Mouse (Mus musculus) hindbrain, postnatal 0 days (tissue): Measurements from ENCODE around the gene Rab31. TPM values are rescaled to one million over a fixed set of nuclear protein-coding genes. Genes with fewer than 3 reads are reported as not detected.
A peak's percentile ranks its signal among the peaks of the same experiment; 100 is the strongest.

Experiments
- ATAC-seq: fragments of 200-750 bp; cut with Nextera tagmentation; 2 replicates; pipeline ENCODE4 v1.8.0; 2017; ENCODE audit warnings: mild to moderate bottlenecking, moderate TSS enrichment, moderate library complexity
- DNase-seq: peaks from one replicate; pipeline ENCODE4 v3.0.0-alpha.2; 2015; ENCODE audit warnings: low spot score
- H3K27ac ChIP-seq: fragments of 300-500 bp; sonication (generic); 2 replicates; pipeline ENCODE4 v1.5.1; 2014; ENCODE audit warnings: mild to moderate bottlenecking
- H3K27me3 ChIP-seq: fragments of 300-500 bp; sonication (generic); 2 replicates; pipeline ENCODE4 v1.6.1; 2014; ENCODE audit warnings: low read length, mixed read lengths; ENCODE audit not compliant: insufficient read depth
- H3K36me3 ChIP-seq: fragments of 300-500 bp; sonication (generic); 2 replicates; pipeline ENCODE4 v1.6.1; 2014; ENCODE audit warnings: low read length, mixed read lengths; ENCODE audit not compliant: insufficient read depth
- H3K4me1 ChIP-seq: fragments of 300-500 bp; sonication (generic); 2 replicates; pipeline ENCODE4 v1.6.1; 2014; ENCODE audit warnings: antibody characterized with exemption, low read length, mixed read lengths; ENCODE audit not compliant: insufficient read depth
- H3K4me2 ChIP-seq: fragments of 300-500 bp; sonication (generic); 2 replicates; pipeline ENCODE4 v1.6.1; 2014; ENCODE audit warnings: low read depth, mild to moderate bottlenecking, low read length, moderate library complexity, mixed read lengths
- H3K4me3 ChIP-seq: fragments of 300-500 bp; sonication (generic); 2 replicates; pipeline ENCODE4 v1.5.1; 2014; ENCODE audit warnings: low read length
- H3K9ac ChIP-seq: fragments of 300-500 bp; sonication (generic); replicated peaks from 2 replicates; pipeline ENCODE4 v1.6.1; 2014; ENCODE audit warnings: mild to moderate bottlenecking, low read length, moderate library complexity, mixed read lengths
- H3K9me3 ChIP-seq: fragments of 300-500 bp; sonication (generic); 2 replicates; pipeline ENCODE4 v1.6.1; 2016; ENCODE audit warnings: low read length, mixed read lengths
- CTCF ChIP-seq: IDR thresholded peaks from 2 replicates; pipeline ENCODE4 v1.5.1; 2016; ENCODE audit warnings: antibody characterized with exemption, control low read depth, low read depth
- WGBS: fragments of 180-500 bp; shearing (Covaris S2); extraction: QIAGEN DNeasy Blood & Tissue Kit; methylation state at CpG from one replicate; pipeline ENCODE4 v1.1.7; 2014; 5-methylcytosine and 5-hydroxymethylcytosine counted together
- polyA plus RNA-seq: library from polyadenylated mRNA; unstranded; fragments of >200 nt; fragmentation: Nextera tagmentation; extraction: Ambion mirVana; gene quantifications from 2 replicates; pipeline ENCODE4 v1.2.1, GENCODE M21; 2015
- total RNA-seq: library from RNA; depleted of rRNA; stranded (reverse); fragments of >200 nt; gene quantifications from 2 replicates; pipeline ENCODE4 v1.2.3, GENCODE M21; 2014

Gene Rab31
- total and polyA plus RNA-seq, 2 experiments from 2014 or later = 67.2 to 88.1 TPM

GRCm38 (mm10) chr17:65783182-65784161 is 10.9 kb upstream of the Rab31 start:
- DNase-seq = peak; percentile 93
- peak; percentile 72 for ATAC-seq
- no peaks in the 10 kb centered on the region for H3K9me3 ChIP-seq
- peak overlapping the region; percentile 97 for H3K9ac ChIP-seq
- WGBS = 1% methylated on average over 68 of the region's 135 CpGs
- H3K27me3 ChIP-seq = no peaks in the 10 kb centered on the region
- H3K4me3 ChIP-seq = peak overlapping the region; percentile 77
- H3K4me1 ChIP-seq = peaks cover 9% of the 10 kb centered on the region; the same call in 1 of the 2 replicates
- peak overlapping the region; percentile 73 for H3K4me2 ChIP-seq
- no peak for TF ChIP-seq CTCF
- no peaks in the 10 kb centered on the region for H3K36me3 ChIP-seq
- H3K27ac ChIP-seq = peak overlapping the region; percentile 99

GRCm38 (mm10) chr17:65782551-65783141 is 10.1 kb upstream of the Rab31 start, which contains the start of gene Ppp4r1:
Gene Ppp4r1, plus strand, starts transcription at chr17:65782573.
- Histone ChIP-seq H3K27me3 (no peaks in the 10 kb centered on the region), H3K4me1 (peaks cover 9% of the 10 kb centered on the region; the same call in 1 of the 2 replicates), H3K36me3 (no peaks in the 10 kb centered on the region), H3K9me3 (no peaks in the 10 kb centered on the region), H3K4me3 (peak within 1 kb of the TSS; percentile 77), H3K27ac (peak within 1 kb of the TSS; percentile 99), H3K9ac (peak within 1 kb of the TSS; percentile 97), H3K4me2 (peak within 1 kb of the TSS; percentile 73)
- under 1% methylated on average over 53 of the region's 81 CpGs for WGBS
- ATAC-seq = peak; percentile 91
- peak; percentile 90 for DNase-seq
- TF ChIP-seq CTCF = peak; percentile 45

DNA sequence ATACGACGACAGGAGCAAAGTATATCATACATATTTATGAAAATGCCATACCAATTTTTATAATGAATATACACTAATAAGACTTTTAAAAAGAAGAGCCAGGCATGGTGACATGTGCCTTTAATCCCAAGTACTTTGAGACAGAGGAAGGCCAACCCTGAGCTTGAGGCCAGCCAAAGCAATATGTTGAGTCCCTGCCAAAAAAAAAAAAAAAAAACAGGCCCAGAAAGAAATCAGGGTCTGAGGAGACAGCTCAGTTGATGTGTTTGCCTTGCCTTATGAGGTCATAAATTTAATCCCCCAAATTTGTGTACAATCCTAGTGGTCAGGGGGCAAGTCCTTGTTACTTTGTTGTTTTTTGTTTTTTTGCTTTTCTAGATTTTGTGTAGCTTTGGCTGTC is 8.4 kb upstream of the Rab31 start:
- no peak for TF ChIP-seq CTCF
- H3K4me1 ChIP-seq = peaks cover 9% of the 10 kb centered on the region; the same call in 1 of the 2 replicates
- no peak for DNase-seq
- H3K27ac ChIP-seq = no peak overlapping the region
- WGBS = 88% methylated on average over 2 of the region's 2 CpGs
- no peak for ATAC-seq
- no peak overlapping the region for H3K4me3 ChIP-seq
- no peaks in the 10 kb centered on the region for H3K27me3 ChIP-seq
- H3K36me3 ChIP-seq = no peaks in the 10 kb centered on the region
- no peak overlapping the region for H3K9ac ChIP-seq
- H3K9me3 ChIP-seq = no peaks in the 10 kb centered on the region
- no peak overlapping the region for H3K4me2 ChIP-seq

GRCm38 (mm10) chr17:65777461-65777860 is 4.9 kb upstream of the Rab31 start:
- Histone ChIP-seq H3K27me3 (no peaks in the 10 kb centered on the region), H3K9ac (no peak overlapping the region), H3K9me3 (no peaks in the 10 kb centered on the region), H3K27ac (no peak overlapping the region), H3K4me2 (no peak overlapping the region), H3K4me1 (peaks cover 7% of the 10 kb centered on the region; the same call in 1 of the 2 replicates), H3K4me3 (no peak overlapping the region), H3K36me3 (no peaks in the 10 kb centered on the region)
- ATAC-seq = no peak
- 87% methylated on average over 4 of the region's 4 CpGs for WGBS
- DNase-seq = no peak
- TF ChIP-seq CTCF = no peak

GRCm38 (mm10) chr17:65776228-65776627 is 3.7 kb upstream of the Rab31 start:
- Histone ChIP-seq H3K4me1 (peaks cover 11% of the 10 kb centered on the region; the same call in 1 of the 2 replicates), H3K36me3 (no peaks in the 10 kb centered on the region), H3K9ac (no peak overlapping the region), H3K4me2 (no peak overlapping the region), H3K27me3 (no peaks in the 10 kb centered on the region), H3K27ac (no peak overlapping the region), H3K9me3 (no peaks in the 10 kb centered on the region), H3K4me3 (no peak overlapping the region)
- TF ChIP-seq CTCF = no peak
- WGBS = 80% methylated on average over 1 of the region's 1 CpGs
- DNase-seq = no peak
- no peak for ATAC-seq

GRCm38 (mm10) chr17:65774439-65774838 is 1.9 kb upstream of the Rab31 start:
- DNase-seq (no peak), ATAC-seq (no peak)
- TF ChIP-seq CTCF = no peak
- Histone ChIP-seq H3K27ac (no peak overlapping the region), H3K4me1 (peaks cover 21% of the 10 kb centered on the region), H3K36me3 (no peaks in the 10 kb centered on the region), H3K4me2 (no peak overlapping the region), H3K9ac (no peak overlapping the region), H3K27me3 (no peaks in the 10 kb centered on the region), H3K4me3 (no peak overlapping the region), H3K9me3 (no peaks in the 10 kb centered on the region)
- 75% methylated on average over 7 of the region's 7 CpGs for WGBS
